Mouse (Mus musculus) retina, adult 2 months (tissue): ENCODE data around the gene Abcd4.

Experiments used
- DNase-seq: peaks from one replicate; pipeline ENCODE4 v3.0.0-alpha.2; 2012; ENCODE audit warnings: low read depth, low spot score

Abcd4 gene

DNA sequence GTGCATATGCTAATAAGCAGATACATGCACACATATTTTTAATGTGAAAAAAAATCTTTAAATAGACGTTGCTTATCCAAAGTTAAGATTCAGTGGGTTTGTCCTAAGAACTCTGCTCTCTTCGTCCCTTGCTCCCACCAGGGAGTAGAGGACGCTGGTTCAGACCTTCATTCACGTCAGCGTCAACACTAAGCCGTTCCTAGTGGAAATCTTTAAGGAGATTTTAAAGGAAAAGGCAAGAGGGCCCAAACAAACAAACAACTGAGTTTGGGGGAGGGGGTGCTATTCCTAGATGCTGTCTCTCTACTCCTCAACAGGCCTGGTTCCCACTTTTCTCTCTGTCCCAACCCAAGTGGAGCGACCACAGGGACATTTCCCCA is 44.9 kb downstream of the Abcd4 start:
- no peak for DNase-seq

DNA sequence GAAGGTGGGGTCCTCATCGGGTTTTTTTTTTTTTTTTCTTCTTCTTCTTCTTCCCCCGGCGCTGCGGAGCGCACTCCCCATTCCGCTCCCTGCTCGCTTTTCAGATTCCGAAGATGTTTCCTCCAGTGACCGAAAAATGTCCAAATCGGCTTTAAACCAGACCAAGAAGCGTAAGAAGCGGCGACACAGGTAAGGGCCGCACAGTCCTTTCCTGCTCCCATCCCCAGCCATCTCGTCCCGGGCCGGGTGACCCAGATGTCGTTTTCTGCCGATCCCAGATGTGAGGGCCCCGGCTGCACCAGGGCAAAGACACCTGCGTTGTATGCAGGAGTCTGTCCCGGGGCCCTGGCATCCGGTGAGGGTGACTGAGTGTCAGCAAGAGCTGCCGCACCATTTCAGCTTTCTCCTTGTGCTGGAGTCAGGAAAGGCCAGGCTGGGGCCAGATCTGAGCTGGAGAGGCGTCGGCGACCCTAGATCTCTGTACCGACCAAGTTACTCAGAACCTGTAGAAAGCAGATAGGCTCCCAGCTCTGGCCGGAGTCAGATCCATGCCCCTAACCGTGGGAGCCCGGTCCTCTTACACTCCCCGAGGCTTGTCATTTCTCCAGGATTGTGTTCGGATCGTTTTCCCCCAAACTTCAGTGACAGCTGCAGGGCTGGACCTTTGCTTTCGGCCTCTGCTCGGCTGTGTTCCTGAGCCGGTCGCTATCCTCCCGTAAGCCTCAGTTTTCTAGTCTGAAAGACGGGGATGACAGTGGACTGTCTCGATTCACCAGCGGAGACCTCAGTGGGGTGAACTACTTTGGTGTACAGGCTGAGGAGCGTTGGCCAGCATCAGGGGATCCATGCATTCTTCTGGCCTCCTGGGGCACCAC is 45.5 kb downstream of the Abcd4 start:
- no peak for DNase-seq

DNA sequence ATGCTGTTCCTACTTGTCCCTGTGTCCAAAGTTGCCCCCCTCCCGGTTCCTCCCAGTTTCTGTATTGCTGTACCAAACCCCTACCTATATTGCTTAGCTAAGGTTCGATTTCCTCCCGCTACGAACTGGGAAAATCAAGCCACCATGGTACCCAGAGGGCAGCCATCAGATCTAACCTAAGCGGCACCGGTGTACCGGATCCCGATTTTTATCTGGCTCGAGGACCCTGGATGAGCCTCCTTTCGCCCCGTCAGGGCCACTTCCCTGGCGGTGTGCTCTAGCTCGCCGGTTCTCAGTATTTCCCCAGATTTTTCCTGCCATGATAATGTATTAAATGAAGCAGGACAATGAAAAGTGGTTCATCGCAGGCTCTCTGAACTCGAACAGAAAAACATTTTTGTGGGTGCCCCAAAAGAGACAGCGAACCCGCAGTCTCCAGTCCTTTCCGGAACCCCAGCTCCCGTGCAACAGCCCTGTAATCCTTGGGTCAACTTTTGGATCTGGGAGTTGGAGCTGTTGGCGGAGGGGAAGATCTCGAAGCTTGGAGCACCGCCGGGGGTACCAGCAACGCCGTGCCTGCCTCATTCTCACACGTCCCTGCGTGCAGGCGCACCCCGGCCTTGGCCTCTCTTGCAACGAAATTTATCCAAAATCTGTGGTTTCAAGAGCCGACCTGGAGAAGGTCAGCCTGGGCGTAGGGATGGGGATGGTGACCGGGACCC is 46.4 kb downstream of the Abcd4 start:
- no peak for DNase-seq

DNA sequence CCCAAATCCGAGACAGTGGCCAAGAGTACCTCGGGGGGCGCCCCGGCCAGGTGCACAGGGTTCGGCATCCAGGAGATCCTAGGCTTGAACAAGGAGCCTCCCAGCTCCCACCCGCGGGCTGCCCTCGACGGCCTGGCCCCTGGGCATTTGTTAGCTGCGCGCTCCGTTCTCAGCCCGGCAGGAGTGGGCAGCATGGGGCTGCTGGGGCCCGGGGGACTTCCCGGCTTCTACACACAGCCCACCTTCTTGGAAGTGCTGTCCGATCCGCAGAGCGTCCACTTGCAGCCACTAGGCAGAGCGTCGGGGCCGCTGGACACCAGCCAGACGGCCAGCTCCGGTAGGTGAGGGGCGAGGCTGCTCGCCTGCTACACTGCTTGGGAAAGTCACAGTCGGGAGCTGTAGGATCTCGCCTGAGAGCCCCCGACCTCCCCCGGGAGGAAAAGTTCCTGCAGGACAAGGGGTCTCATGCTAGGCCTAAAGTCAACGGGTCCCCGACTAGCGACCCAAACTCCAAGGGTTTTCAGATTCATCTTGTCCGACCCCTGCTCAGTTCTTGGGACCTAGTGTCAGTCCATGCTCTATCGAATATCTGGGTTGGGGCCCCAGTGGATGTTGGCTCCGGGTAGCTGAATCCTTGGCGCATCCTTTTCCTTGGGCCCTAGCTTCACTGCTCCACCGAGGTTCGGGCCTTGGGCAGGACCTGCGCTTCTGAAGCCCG is 47.1 kb downstream of the Abcd4 start:
- no peak for DNase-seq

DNA sequence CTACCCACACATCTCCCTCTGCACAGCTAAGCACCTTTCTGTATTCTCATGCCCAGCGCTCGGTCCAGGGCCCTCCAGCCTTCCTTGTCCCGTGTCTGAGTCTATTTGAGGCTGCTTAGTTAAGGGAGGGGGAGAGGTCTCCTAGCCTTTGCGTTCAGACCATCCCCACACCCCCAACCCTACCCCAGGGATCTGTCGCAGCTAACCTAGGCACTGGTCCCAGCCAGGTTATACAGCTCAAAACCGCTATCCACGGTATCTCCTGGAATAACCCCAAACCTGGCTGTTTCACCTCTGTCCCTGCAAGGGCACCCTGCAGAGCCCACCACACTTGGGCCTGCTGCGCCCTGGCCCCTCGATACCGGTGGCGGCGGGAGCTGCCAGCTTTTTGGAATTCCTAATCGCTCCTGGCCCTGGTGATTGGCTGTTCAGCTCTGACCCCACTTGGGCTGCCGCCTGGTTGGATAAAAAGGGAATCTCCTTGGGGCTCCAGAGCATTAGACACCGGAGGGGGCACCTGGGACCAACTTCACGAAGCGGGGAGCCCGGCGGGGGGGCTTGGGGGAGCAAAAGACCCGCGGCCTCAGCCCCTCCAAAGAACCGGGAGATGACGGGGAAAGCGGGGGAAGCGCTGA is 47.8 kb downstream of the Abcd4 start, which contains the start of gene Vsx2:
Gene Vsx2 (plus strand): TSS at position 427 of the 635 bp plus-strand sequence.
- DNase-seq, result no peak

DNA sequence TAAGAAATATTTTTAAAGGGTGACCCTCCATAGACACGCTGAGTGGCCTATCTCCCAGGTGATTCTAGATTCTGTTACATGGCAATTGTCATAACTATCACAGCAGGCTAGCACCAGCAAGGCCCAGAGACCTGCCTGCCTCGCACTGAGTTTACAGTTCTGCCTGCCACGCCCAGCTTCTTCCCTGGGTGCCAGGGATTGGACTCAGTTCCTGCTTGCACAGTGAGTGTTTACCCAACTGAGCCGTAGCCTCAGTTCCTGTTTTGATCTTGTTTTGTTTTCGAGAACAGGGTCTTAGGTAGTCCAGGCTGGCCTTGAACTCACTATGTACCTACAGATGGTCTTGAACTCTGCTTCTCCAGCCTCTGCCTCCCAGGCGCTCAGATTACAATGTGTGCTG is 49.6 kb downstream of the Abcd4 start:
- no peak for DNase-seq

DNA sequence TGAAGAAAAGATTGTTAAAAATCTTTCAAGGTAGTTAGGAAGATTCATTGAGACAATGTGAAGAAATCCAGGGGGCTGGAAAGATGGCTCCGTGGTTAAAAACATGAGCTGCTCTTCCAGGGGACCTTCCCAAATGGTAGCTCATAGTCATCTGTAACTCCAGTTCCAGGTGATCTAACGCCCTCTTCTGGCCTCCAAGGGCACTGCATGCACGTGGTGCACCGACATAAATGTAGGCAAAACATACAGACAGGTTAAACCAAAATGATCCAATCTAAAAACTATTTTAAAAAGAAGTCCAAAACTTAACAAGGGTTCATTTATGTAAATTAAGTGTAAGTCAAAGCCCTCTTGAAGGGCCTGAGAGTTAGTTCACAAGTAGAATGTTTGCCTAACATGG is 54.7 kb downstream of the Abcd4 start:
- no peak for DNase-seq

DNA sequence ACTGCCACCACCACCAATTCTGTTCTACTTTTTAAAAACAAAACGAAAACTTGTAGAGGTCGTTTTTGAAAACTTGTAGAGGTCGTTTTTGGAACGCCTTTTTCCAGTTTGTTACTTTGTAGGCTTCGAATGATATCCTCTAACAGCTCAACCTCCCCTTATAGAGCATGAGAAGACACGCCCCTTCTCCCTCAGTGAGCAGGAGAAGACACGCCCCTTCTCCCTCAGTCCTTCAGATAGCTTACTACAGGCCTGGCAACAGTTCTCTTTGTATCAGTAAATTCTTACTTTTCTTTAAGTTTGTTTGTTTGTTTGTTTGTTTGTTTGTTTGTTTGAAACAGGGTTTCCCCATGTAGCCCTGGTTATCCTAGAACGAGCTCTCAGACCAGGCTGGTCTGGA is 62.0 kb downstream of the Abcd4 start:
- no peak for DNase-seq
